Mouse (Mus musculus) myocyte (in vitro differentiated cells): ENCODE data around the gene Tln2. TPM values are rescaled to one million over a fixed set of nuclear protein-coding genes. Genes with fewer than 3 reads are reported as not detected.

Experiments used
- H3K27me3 ChIP-seq: one replicate; pipeline ENCODE4 v1.6.1; 2011; ENCODE audit not compliant: control insufficient read depth, insufficient read depth, insufficient read length
- H3K36me3 ChIP-seq: one replicate; pipeline ENCODE4 v1.6.1; 2011; ENCODE audit not compliant: control insufficient read depth, insufficient read depth
- H3K4me2 ChIP-seq: one replicate; pipeline ENCODE4 v1.6.1; 2011; ENCODE audit warnings: low read depth, control low read depth
- H3K4me3 ChIP-seq: one replicate; pipeline ENCODE4 v1.5.1; 2011; ENCODE audit warnings: mild to moderate bottlenecking, control low read depth, moderate library complexity
- H3K79me2 ChIP-seq: one replicate; pipeline ENCODE4 v1.6.1; 2011; ENCODE audit not compliant: control insufficient read depth, insufficient read depth
- H3ac ChIP-seq: one replicate; pipeline ENCODE4 v1.6.1; 2011; ENCODE audit not compliant: control insufficient read depth, insufficient read length
- CEBPB ChIP-seq: IDR thresholded peaks from 2 replicates; pipeline ENCODE4 v1.6.1; 2011; ENCODE audit warnings: mild to moderate bottlenecking, moderate library complexity; ENCODE audit not compliant: poor library complexity, insufficient read depth, severe bottlenecking
- E2F4 ChIP-seq: IDR thresholded peaks from one replicate; pipeline ENCODE4 v1.6.1; 2011; ENCODE audit warnings: mild to moderate bottlenecking, control low read depth, moderate library complexity; ENCODE audit not compliant: insufficient read depth
- MAX ChIP-seq: IDR thresholded peaks from one replicate; pipeline ENCODE4 v1.6.1; 2011; ENCODE audit warnings: low read depth, mild to moderate bottlenecking, control low read depth
- MYOD1 ChIP-seq, 3 experiments: IDR thresholded peaks; one replicate each; pipeline ENCODE4 v1.6.1; 2011; ENCODE audit warnings: control low read depth in 2 of 3, low read depth in 2 of 3, mild to moderate bottlenecking in 2 of 3, moderate library complexity in 1 of 3; ENCODE audit not compliant: insufficient read length in 2 of 3, control insufficient read depth in 1 of 3
- MYOG ChIP-seq, 3 experiments: IDR thresholded peaks; one replicate each; pipeline ENCODE4 v1.6.1; 2011; ENCODE audit warnings: control low read depth in 2 of 3, low read depth in 2 of 3, mild to moderate bottlenecking in 2 of 3; ENCODE audit not compliant: insufficient read length in 2 of 3, control insufficient read depth in 1 of 3, insufficient read depth in 1 of 3
- POLR2A ChIP-seq: IDR thresholded peaks from one replicate; pipeline ENCODE4 v1.6.1; 2011; ENCODE audit warnings: low read depth, mild to moderate bottlenecking, control low read depth, moderate library complexity; ENCODE audit not compliant: insufficient read length
- POLR2AphosphoS2 ChIP-seq: IDR thresholded peaks from one replicate; pipeline ENCODE4 v1.6.1; 2011; ENCODE audit warnings: low read depth, control low read depth; ENCODE audit not compliant: insufficient read length
- REST ChIP-seq: IDR thresholded peaks from one replicate; pipeline ENCODE4 v1.6.1; 2011; ENCODE audit warnings: mild to moderate bottlenecking, control low read depth, moderate library complexity; ENCODE audit not compliant: insufficient read depth, insufficient read length
- SRF ChIP-seq: IDR thresholded peaks from one replicate; pipeline ENCODE4 v1.6.1; 2011; ENCODE audit warnings: low read depth; ENCODE audit not compliant: control insufficient read depth, insufficient read length
- TCF12 ChIP-seq: IDR thresholded peaks from one replicate; pipeline ENCODE4 v1.6.1; 2011; ENCODE audit warnings: mild to moderate bottlenecking, control low read depth; ENCODE audit not compliant: poor library complexity, insufficient read depth, severe bottlenecking
- TCF3 ChIP-seq: IDR thresholded peaks from one replicate; pipeline ENCODE4 v1.6.1; 2011; ENCODE audit warnings: low read depth, control low read depth; ENCODE audit not compliant: insufficient read length
- USF1 ChIP-seq: IDR thresholded peaks from one replicate; pipeline ENCODE4 v1.6.1; 2011; ENCODE audit warnings: low read depth, mild to moderate bottlenecking, control low read depth, moderate library complexity
- polyA plus RNA-seq: library from polyadenylated mRNA; unstranded; fragments of >200 nt; fragmentation: generic; extraction: Trizol; gene quantifications from one replicate; pipeline ENCODE4 v1.2.1, GENCODE M21; 2012; ENCODE audit warnings: missing spikeins

Gene Tln2
- polyA plus RNA-seq, 1 experiment: 28.6 TPM

- H3K36me3 ChIP-seq: peaks cover 6% of the 10 kb centered on the region
- H3K4me2 ChIP-seq: no peak overlapping the region
- H3ac ChIP-seq: no peak overlapping the region
- H3K27me3 ChIP-seq: no peaks in the 10 kb centered on the region
- no peak overlapping the region for H3K4me3 ChIP-seq
- H3K79me2 ChIP-seq: no peaks in the 10 kb centered on the region
- TF ChIP-seq POLR2AphosphoS2 (no peak), TCF3 (no peak)
These were observed 255.5 kb downstream of the Tln2 start for GRCm38 (mm10) chr9:67303986-67304385.

GRCm38 (mm10) chr9:67303038-67303437 lies 256.5 kb downstream of the Tln2 start:
- TF ChIP-seq E2F4: no peak
- TF ChIP-seq USF1: no peak
- TF ChIP-seq TCF12: no peak
- no peak for TF ChIP-seq CEBPB
- no peak for TF ChIP-seq REST
- TF ChIP-seq SRF: no peak
- TF ChIP-seq POLR2A: no peak
- TF ChIP-seq MYOG (IDR thresholded peaks at IDR 0.05; ENCODE audit: control insufficient read depth in 1 of 3, insufficient read depth in 1 of 3, insufficient read length in 2 of 3, low read depth in 2 of 3): no peak
- TF ChIP-seq MYOD1 (IDR thresholded peaks at IDR 0.05; ENCODE audit: control insufficient read depth in 1 of 3, insufficient read length in 2 of 3, low read depth in 2 of 3): no peak
- no peak for TF ChIP-seq POLR2AphosphoS2
- TF ChIP-seq MAX: no peak
- TF ChIP-seq TCF3: no peak
- H3K4me3 ChIP-seq: no peak overlapping the region
- no peaks in the 10 kb centered on the region for H3K27me3 ChIP-seq
- H3ac ChIP-seq: no peak overlapping the region
- no peak overlapping the region for H3K4me2 ChIP-seq
- no peaks in the 10 kb centered on the region for H3K36me3 ChIP-seq
- no peaks in the 10 kb centered on the region for H3K79me2 ChIP-seq

- Histone ChIP-seq H3K4me3 (no peak overlapping the region), H3K4me2 (no peak overlapping the region), H3K79me2 (no peaks in the 10 kb centered on the region), H3ac (no peak overlapping the region), H3K36me3 (no peaks in the 10 kb centered on the region), H3K27me3 (no peaks in the 10 kb centered on the region)
- no peak for TF ChIP-seq MYOD1 (IDR thresholded peaks at IDR 0.05; ENCODE audit: control insufficient read depth in 1 of 3, insufficient read length in 2 of 3, low read depth in 2 of 3)
- TF ChIP-seq MAX: no peak
- no peak for TF ChIP-seq TCF12
- TF ChIP-seq MYOG (IDR thresholded peaks at IDR 0.05; ENCODE audit: control insufficient read depth in 1 of 3, insufficient read depth in 1 of 3, insufficient read length in 2 of 3, low read depth in 2 of 3): no peak
- no peak for TF ChIP-seq CEBPB
- TF ChIP-seq SRF: no peak
These were observed 257.0 kb downstream of the Tln2 start for GRCm38 (mm10) chr9:67302386-67302989.

- peak in 1 of 3 experiments; percentile 14 for TF ChIP-seq MYOD1 (IDR thresholded peaks at IDR 0.05; ENCODE audit: control insufficient read depth in 1 of 3, insufficient read length in 2 of 3, low read depth in 2 of 3)
- no peak for TF ChIP-seq USF1
- no peak for TF ChIP-seq REST
- peak in 1 of 3 experiments; percentile 25 for TF ChIP-seq MYOG (IDR thresholded peaks at IDR 0.05; ENCODE audit: control insufficient read depth in 1 of 3, insufficient read depth in 1 of 3, insufficient read length in 2 of 3, low read depth in 2 of 3)
- TF ChIP-seq CEBPB: no peak
- no peak for TF ChIP-seq POLR2A
- H3K4me3 ChIP-seq: no peak overlapping the region
- H3K27me3 ChIP-seq: no peaks in the 10 kb centered on the region
- no peaks in the 10 kb centered on the region for H3K79me2 ChIP-seq
- H3K4me2 ChIP-seq: no peak overlapping the region
- no peaks in the 10 kb centered on the region for H3K36me3 ChIP-seq
- no peak overlapping the region for H3ac ChIP-seq
These were observed 257.9 kb downstream of the Tln2 start for GRCm38 (mm10) chr9:67301571-67301970.

GRCm38 (mm10) chr9:67300769-67301168 lies 258.7 kb downstream of the Tln2 start:
- no peak for TF ChIP-seq MYOG (IDR thresholded peaks at IDR 0.05; ENCODE audit: control insufficient read depth in 1 of 3, insufficient read depth in 1 of 3, insufficient read length in 2 of 3, low read depth in 2 of 3)
- no peak for TF ChIP-seq REST
- Histone ChIP-seq H3K36me3 (no peaks in the 10 kb centered on the region), H3K27me3 (no peaks in the 10 kb centered on the region), H3K4me3 (no peak overlapping the region), H3K79me2 (no peaks in the 10 kb centered on the region), H3K4me2 (no peak overlapping the region), H3ac (no peak overlapping the region)
